Comparison of ENCODE assay signal across 9 mouse cellular contexts in the genomic region with DNA sequence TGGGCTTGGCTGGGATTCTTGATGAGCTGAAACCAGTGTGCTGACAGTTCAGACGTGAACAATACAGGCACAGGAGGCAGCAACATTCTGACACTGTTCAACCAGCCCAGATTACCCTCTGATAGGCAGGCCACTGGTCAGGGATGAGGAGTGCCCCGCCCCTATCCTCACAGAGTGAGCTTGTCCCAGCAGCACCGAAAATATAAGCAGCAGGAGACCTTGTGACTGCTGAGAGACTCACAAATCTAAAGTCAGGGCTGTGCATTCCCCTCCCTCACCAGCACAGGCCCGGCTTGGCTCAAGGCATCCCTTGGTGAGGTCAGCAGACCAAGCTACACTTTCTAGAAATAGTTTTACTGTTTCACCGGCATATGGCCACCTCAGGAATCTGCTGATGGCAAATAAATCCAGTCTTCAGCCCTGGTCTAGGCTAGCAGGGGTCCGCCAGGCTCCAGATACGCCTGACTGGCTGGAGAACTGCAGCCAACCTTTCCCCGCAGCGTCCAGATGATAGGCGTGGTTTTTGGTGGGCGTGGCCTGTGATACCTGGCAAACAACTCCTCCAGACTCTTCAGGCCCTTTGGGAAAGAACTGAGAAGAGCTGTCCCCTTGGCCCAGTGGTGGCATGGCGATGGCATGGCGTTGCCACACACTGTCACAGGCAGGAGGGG.
DNase-seq lines count a peak whose midpoint lies in the region; ATAC-seq lines count a peak whose summit lies in the region.
"Had no signal": no experiment of that assay in that cellular context is flagged by ENCODE, and none has a peak within 500 bp of the region (broad histone marks: within the 10 kb centered on the region; RNA-seq: fewer than 3 reads in every experiment).

No protein-coding gene starts in this region.

- no peak overlapping the region for H3K9ac ChIP-seq in hindbrain, embryonic 11.5 days (ENCODE audit: low read depth, low read length)
- no peak overlapping the region; the same call in 1 of the 2 replicates for H3K9ac ChIP-seq in limb, embryonic 12.5 days (replicated peaks)
- H3K9ac ChIP-seq: liver, embryonic 13.5 days had no signal

- no peaks in the 10 kb centered on the region for H3K9me3 ChIP-seq in hindbrain, embryonic 11.5 days (ENCODE audit: control insufficient read depth, low read length)
- no peaks in the 10 kb centered on the region for H3K9me3 ChIP-seq in limb, embryonic 12.5 days
- H3K9me3 ChIP-seq: liver, embryonic 13.5 days had no signal

- peaks cover 2% of the 10 kb centered on the region; the same call in 1 of the 2 replicates for H3K4me1 ChIP-seq in hindbrain, embryonic 11.5 days (replicated peaks; ENCODE audit: control insufficient read depth, insufficient read depth, low read length)
- peaks cover 33% of the 10 kb centered on the region for H3K4me1 ChIP-seq in limb, embryonic 12.5 days (replicated peaks)
- H3K4me1 ChIP-seq: liver, embryonic 13.5 days had no signal

- H3K27me3 ChIP-seq in hindbrain, embryonic 11.5 days (ENCODE audit: control insufficient read depth, insufficient read depth, low read length): no peaks in the 10 kb centered on the region
- H3K27me3 ChIP-seq in limb, embryonic 12.5 days: no peaks in the 10 kb centered on the region
- H3K27me3 ChIP-seq: liver, embryonic 13.5 days had no signal

- H3K4me2 ChIP-seq in hindbrain, embryonic 11.5 days (replicated peaks; ENCODE audit: low read depth, low read length): no peak overlapping the region
- H3K4me2 ChIP-seq in limb, embryonic 12.5 days: 0 out of 2 replicates have a peak overlapping the region, but pooled peaks have one; percentile 3
- H3K4me2 ChIP-seq: liver, embryonic 13.5 days had no signal

- 13% methylated on average over 13 of the region's 13 CpGs for WGBS in hindbrain, embryonic 11.5 days
- WGBS in limb, embryonic 12.5 days: 10% methylated on average over 13 of the region's 13 CpGs

- H3K4me3 ChIP-seq in hindbrain, embryonic 11.5 days (ENCODE audit: low read depth, low read length): no peak overlapping the region
- no peak overlapping the region for H3K4me3 ChIP-seq in limb, embryonic 12.5 days (replicated peaks)
- H3K4me3 ChIP-seq: liver, embryonic 13.5 days had no signal

- peak; percentile 67 for ATAC-seq in hindbrain, embryonic 11.5 days (ENCODE audit: low FRiP score)
- ATAC-seq in limb, embryonic 12.5 days (ENCODE audit: insufficient number of reproducible peaks, insufficient read depth, low FRiP score, low TSS enrichment, low read depth): peak; percentile 52
- ATAC-seq in inflammation-experienced regulatory T-cells, adult 6 months: no peak

- no peaks in the 10 kb centered on the region for H3K36me3 ChIP-seq in hindbrain, embryonic 11.5 days (ENCODE audit: control insufficient read depth, insufficient read depth, low read length)
- H3K36me3 ChIP-seq in limb, embryonic 12.5 days: no peaks in the 10 kb centered on the region
- H3K36me3 ChIP-seq: liver, embryonic 13.5 days had no signal

- no peak overlapping the region; the same call in 1 of the 2 replicates for H3K27ac ChIP-seq in hindbrain, embryonic 11.5 days (ENCODE audit: low read depth, low read length)
- H3K27ac ChIP-seq in limb, embryonic 12.5 days: peak overlapping the region; percentile 30; the same call in 1 of the 2 replicates
- H3K27ac ChIP-seq: liver, embryonic 13.5 days had no signal

- peak; percentile 17 for DNase-seq in urinary bladder, postnatal 14 days (ENCODE audit: low spot score)
- DNase-seq in urinary bladder, postnatal 4 days (ENCODE audit: low spot score in 2 of 2): no peak
- no peak for DNase-seq in hindbrain, embryonic 11.5 days (ENCODE audit: low spot score)
- DNase-seq in layer of hippocampus, adult 9-10 months (ENCODE audit: low spot score): no peak
- DNase-seq in layer of hippocampus, adult 11-12 months (ENCODE audit: low spot score): no peak
- no peak for DNase-seq in right cerebral cortex, postnatal 25 days
- DNase-seq: liver, embryonic 13.5 days had no signal
